Mouse (Mus musculus): ENCODE data around the gene Gm42878.
A peak's percentile ranks its signal among the peaks of the same experiment; 100 is the strongest.

Gene Gm42878

DNA sequence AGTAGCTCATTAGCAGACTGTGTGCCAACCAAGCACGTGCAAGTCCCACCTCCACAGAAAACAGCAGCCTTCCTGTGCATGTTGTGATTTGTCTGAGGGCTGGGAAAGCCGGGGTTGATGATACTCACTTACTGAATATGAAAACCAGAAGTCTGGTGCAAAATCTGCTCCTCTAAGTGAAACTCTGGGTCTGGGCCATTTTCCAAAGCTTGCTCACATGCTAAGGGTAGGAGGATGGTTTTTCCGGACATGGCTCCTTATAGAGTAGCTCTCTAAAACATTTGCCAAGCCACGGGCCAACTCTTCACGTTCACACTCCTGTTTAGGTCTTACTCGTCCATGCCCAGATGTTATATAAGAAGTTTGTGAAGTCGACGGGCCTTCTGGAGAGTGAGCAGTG, 52.0 kb downstream of the Gm42878 start:
- no peak for DNase-seq (ENCODE audit: low spot score)

DNA sequence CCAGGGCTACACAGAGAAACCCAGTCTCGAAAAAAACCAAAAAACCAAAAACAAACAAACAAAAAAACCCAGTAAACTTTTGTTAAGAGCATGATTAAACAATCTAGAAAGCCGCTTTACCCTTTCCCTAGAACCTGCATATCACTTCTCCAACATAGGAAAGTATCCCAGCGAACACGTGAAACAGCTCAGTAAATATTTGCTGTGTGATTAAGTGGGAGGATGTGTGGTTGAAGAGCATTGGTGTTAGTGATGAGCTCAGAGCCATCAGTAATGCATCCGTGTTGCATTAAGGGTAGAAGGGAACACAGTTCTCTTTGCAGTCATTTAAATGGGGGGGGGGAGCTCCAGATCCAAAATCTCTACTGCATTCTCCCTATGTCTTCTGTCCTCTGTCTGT, 60.5 kb downstream of the Gm42878 start:
- DNase-seq (ENCODE audit: low spot score): no peak

- DNase-seq (ENCODE audit: low spot score): peak; percentile 77
These were observed 67.6 kb downstream of the Gm42878 start for GRCm38 (mm10) chr5:121477680-121478079.

- no peak for DNase-seq (ENCODE audit: low spot score)
These were observed 69.2 kb downstream of the Gm42878 start for GRCm38 (mm10) chr5:121476040-121476439.

- no peak for DNase-seq (ENCODE audit: low spot score)
These were observed 70.7 kb downstream of the Gm42878 start for GRCm38 (mm10) chr5:121474610-121475009.

- no peak for DNase-seq (ENCODE audit: low spot score)
These were observed 72.9 kb downstream of the Gm42878 start for GRCm38 (mm10) chr5:121472411-121472810.

- DNase-seq (ENCODE audit: low spot score): no peak
These were observed 75.7 kb downstream of the Gm42878 start for GRCm38 (mm10) chr5:121469566-121469965.

Data from embryo, embryonic 10 days (tissue).